Mouse (Mus musculus) adrenal gland, adult 8-10 months (tissue): Measurements from ENCODE around the gene Rps29. TPM values are rescaled to one million over a fixed set of nuclear protein-coding genes. Genes with fewer than 3 reads are reported as not detected.

Experiments
- DNase-seq: peaks from one replicate; pipeline ENCODE4 v3.0.0; 2022
- total RNA-seq, 4 experiments: library from RNA; stranded (reverse); gene quantifications; 2 replicates each; pipeline ENCODE4 v1.2.4; 2022

Gene Rps29
- total RNA-seq: 1,000 to 10,000 TPM; 1,288 to 1,496 (median 1,367) TPM

GRCm38 (mm10) chr12:69158765-69159577 lies at the start of gene Rps29:
Gene Rps29 (minus strand): TSS chr12:69159186.
- peak; percentile 98 for DNase-seq

- DNase-seq: no peak
Observed at GRCm38 (mm10) chr12:69208520-69208919, 49.5 kb upstream of the Rps29 start.

- no peak for DNase-seq
Observed at GRCm38 (mm10) chr12:69207926-69208325, 48.9 kb upstream of the Rps29 start.

- DNase-seq: no peak
Observed at GRCm38 (mm10) chr12:69207396-69207795, 48.4 kb upstream of the Rps29 start.

- DNase-seq: no peak
Observed at GRCm38 (mm10) chr12:69204052-69204833, 45.3 kb upstream of the Rps29 start, which contains the start of gene Gm49384. Gene Gm49384 (minus strand): TSS chr12:69204267.

- DNase-seq: no peak
Observed at GRCm38 (mm10) chr12:69198985-69199384, 40.0 kb upstream of the Rps29 start.

- DNase-seq: peak; percentile 75
Observed at GRCm38 (mm10) chr12:69198164-69198535, 39.2 kb upstream of the Rps29 start, which contains the start of gene Dnaaf2. Gene Dnaaf2 (minus strand): TSS chr12:69198429.

GRCm38 (mm10) chr12:69197378-69198163 lies 38.6 kb upstream of the Rps29 start:
- DNase-seq: peak; percentile 32

- DNase-seq: peak; percentile 59
Observed at GRCm38 (mm10) chr12:69196444-69197377, 37.7 kb upstream of the Rps29 start, which contains the start of gene Gm49383. Gene Gm49383 (minus strand): TSS chr12:69197104.

GRCm38 (mm10) chr12:69192637-69193036 lies 33.7 kb upstream of the Rps29 start:
- DNase-seq: no peak

- no peak for DNase-seq
Observed at GRCm38 (mm10) chr12:69191396-69191795, 32.4 kb upstream of the Rps29 start.

GRCm38 (mm10) chr12:69190522-69190921 lies 31.5 kb upstream of the Rps29 start:
- DNase-seq: no peak

GRCm38 (mm10) chr12:69190074-69190473 lies 31.1 kb upstream of the Rps29 start:
- no peak for DNase-seq

GRCm38 (mm10) chr12:69186811-69187471 lies 28.0 kb upstream of the Rps29 start:
- DNase-seq: no peak

GRCm38 (mm10) chr12:69185371-69185770 lies 26.4 kb upstream of the Rps29 start:
- no peak for DNase-seq

GRCm38 (mm10) chr12:69184342-69185295 lies 25.6 kb upstream of the Rps29 start:
- peak; percentile 44 for DNase-seq

GRCm38 (mm10) chr12:69183583-69184308 lies 24.8 kb upstream of the Rps29 start, which contains the start of the genes Rpl36al and Mgat2:
Gene Rpl36al (minus strand): TSS chr12:69184083.
Gene Mgat2 (plus strand): TSS chr12:69184157.
- DNase-seq: peak; percentile 97

- no peak for DNase-seq
Observed at GRCm38 (mm10) chr12:69181800-69182199, 22.8 kb upstream of the Rps29 start.

- DNase-seq: no peak
Observed at GRCm38 (mm10) chr12:69179371-69179770, 20.4 kb upstream of the Rps29 start.
